Mouse (Mus musculus): ENCODE measurements around the gene B3galnt2.
"Not testable (repeated sequence)": the region's sequence is repeated elsewhere in the genome, so short reads cannot be mapped to it uniquely, and the experiment has no call there.

Gene B3galnt2

DNA sequence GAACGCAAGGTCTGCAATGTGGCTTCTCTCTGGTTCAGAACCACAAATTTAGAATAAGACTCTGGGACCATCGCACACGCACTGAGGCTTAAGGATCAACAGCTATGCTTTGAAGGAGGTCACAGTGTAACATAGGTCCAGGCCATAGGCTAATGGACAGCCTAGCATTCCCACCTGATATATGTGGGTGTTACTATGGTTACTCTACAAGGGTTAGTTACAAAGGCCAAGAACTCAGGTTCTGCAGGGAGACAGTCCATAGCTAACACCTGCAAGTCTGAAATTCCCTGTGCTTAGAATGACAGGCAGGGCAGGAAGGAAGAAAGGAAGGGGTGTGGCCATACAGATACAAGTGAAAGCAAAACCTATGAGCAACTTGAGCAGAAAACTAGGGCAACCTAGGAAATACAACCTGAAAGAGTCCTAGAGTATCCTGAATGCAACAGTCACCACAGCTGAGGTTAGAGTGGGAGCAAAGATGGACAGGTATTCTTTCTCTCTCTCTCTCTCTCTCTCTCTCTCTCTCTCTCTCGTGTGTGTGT lies 57.3 kb downstream of the B3galnt2 start:
- DNase-seq: no peak

DNA sequence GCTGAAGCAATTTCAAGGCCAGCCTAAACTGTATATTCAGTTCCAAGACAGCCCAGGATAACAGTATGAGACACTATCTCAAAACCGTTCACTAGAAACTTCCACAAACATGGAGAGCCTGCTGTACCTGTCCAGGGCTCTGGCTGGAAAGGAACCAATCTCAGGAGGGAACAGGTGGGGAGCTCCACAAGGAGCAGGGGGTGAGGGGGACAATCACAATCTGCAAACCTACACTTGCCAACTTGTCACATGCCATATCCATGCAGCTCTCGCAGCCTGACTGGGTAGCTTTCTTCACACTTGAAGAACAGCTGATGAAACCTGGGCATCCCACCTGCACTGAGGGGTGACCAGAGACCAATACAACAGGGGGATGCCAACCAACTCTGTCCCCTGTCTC lies 59.7 kb downstream of the B3galnt2 start:
- no peak for DNase-seq

DNA sequence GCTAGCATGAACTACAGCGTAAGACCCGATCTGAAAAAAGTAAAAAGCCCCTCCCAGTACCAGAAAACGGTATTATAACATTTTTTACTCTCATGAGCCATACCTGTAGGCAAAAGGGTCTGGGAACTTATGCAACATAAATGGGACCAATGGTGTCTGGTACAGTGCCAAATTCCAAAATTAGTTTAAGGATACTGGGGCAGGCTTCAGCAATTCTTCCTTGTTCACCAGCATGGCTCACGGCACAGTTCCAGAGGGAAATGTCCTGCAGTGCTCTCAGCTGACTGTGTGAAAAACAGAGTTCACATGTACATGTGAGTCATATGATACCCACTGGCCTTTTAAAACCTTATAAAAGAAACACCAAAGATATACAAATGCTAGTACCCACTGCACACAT lies 60.3 kb downstream of the B3galnt2 start:
- no peak for DNase-seq

DNA sequence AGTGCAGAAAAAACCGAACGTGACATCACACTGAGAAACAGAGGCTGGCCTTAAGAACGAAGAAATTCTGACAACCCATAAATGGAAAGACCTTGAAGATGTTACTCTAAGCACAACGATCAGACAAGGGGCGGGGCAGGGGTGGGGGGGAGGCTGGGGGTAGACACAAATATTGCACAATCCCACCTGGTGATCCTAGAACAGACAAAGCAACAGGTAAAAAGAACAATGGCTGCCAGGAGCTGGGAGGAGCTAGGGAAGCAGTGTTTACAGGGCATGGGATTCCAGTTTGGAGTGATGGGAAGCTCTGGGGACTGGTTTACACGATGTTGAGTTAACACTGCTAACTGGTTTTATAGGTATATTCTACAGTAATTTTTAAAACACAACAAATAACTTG lies 61.3 kb downstream of the B3galnt2 start:
- DNase-seq: no peak

DNA sequence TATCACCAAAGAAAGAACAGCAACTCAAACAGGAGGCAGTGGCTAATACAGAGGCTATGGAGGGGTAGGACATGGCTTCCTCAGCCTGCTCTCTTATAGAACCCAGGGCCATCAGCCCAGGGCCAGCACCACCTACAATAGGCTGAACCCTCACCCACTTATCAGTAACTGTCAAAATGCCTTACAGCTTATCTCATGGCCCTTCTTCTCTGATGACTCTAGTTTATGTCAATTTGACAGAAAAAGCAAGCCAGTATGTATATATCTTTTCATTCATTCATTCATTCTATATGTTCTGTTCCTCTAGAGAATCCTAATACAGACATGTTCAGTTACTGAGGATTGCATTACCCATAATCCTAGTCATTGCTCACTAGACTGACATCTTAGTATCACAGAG lies 64.0 kb downstream of the B3galnt2 start:
- DNase-seq: no peak

DNA sequence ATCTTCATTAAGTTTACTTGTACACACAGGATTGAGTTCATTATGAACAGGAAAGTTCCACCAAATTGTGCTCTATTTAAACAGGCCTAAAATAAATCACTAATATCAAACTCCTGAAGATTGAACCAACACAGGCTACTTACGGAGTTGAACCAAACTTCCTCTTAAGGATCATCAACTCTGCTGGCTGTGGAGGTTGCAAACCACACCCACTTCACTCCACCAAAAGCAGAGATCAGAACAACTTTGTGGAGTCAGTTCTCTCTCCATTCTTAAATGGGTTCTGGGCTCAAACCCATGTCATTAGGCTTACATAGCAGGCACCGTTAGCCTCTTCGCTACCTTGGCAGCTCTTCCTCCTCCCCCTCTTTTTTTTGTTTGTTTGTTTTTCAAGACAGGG lies 64.6 kb downstream of the B3galnt2 start:
- no peak for DNase-seq

DNA sequence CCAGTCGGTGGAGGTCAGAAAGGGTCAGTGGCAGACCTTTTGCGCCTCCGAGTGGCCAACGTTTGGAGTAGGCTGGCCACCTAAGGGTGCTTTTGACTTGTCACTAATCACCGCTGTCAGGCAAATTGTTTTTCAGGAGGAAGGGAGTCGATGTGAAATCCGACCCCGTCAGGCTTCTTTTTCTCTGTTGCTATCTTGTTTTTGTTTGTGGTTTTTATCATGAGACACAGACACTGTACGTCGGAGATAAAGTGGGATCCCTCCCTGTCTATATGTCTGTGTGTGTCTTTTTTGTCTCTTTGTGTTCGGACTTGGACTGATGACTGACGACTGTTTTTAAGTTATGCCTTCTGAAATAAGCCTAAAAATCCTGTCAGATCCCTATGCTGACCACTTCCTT lies 67.1 kb downstream of the B3galnt2 start:
- DNase-seq: not testable (repeated sequence)

DNA sequence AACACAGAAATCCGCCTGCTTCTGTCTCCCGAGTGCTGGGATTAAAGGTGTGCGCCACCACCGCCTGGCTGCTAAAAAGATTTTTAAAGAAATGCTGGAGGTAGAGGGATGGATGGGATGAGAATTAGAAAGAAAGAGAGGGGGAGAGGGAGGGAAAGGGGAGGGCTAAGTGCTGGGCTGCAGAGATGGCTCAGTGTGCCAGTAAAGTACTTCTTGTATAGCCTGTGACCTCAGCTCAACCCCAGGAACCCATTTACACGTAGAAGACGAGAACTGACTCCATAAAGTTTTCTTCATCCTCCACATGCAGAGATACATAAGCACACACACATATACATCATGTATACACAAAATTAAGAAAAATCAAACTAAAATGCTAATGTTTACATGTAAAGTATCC lies 71.3 kb downstream of the B3galnt2 start:
- DNase-seq: no peak

DNA sequence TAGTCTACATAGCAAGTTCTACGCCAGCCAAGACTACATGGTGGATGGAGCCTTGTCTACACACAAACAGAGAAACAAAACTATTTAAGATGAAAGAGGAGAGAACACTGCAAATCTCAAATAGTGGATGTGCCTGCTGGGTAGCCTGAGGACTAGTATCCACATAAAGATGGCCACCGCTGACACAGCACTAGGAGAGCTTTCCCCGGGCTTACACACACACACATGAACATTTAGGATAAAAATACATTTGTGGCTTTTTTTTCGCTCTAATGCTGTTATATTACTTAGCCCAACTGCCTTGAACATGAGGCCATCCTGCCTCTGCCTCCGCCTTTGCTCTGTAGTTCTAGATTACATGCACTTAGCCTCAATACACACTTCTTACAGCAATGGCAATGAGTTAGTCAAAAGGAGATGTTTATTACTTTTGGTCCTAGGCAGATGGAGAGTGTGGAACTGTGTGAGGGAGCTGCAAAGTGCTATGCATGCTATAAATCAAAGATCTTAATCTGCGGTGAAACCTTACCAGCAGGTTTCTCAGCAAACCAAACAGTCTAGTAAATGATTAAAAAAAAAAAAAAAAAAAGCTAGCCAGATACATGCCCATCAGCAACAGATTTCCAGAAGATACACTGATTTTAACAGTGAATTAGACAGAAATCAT lies 72.0 kb downstream of the B3galnt2 start:
- DNase-seq: no peak

DNA sequence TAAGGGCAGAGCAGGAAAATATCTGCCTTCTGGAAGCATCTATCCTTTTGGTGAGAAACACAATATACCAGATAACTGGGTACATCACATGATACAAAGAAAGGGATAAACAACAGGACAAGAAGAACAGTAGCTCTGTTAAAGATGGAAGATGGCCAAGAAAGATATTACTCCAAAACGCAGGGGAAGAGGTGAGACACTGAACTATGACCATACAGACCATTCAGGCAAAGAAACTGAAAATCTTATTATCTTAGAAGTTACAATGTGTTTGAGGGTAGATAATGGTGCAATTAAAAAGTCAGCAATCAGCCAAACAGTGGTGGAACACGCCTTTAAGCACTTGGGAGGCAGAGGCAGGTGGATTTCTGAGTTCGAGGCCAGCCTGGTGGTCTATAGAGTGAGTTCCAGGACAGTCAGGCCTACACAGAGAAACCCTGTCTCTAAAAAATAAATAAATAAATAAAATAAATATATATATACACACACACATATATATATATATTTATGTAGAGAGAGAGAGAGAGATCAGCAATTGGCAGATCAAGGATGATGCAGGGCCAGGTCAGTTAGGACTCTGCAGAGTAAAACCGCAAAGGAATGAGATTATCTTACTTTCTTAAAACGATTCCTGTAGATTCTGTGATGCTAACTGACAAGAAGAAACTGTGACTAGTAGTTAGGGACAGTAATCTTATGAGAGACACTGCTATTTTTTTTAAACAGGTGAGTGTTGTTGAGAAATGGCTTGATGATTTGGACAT lies 79.2 kb downstream of the B3galnt2 start:
- no peak for DNase-seq

DNA sequence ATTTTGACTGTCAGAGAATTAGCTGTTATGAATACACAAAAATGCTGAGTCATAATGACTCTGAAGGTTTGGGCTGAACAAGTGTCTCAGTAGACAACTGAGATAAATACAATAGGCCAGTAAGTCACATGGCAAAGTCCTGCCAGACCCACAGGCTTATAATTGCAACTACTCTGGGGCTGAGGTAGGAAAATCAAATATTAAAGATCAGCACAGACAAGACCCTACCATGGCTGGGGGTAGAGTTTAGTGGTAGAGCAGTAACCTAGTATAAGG lies 79.7 kb downstream of the B3galnt2 start:
- DNase-seq: no peak

DNA sequence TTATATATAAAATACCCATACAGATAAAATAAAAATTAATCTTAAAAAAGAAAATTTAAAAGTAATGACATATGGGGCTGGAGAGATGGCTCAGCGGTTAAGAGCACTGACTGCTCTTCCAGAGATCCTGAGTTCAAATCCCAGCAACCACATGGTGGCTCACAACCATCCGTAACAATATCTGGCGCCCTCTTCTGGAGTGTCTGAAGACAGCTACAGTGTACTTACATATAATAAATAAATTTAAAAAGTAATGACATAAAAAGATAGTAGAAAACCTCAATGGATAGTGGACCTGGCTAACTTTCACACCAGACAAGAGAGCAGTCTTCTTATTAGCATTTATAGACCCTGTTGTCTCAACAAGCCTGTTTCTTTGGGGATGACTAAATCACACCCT lies 81.1 kb downstream of the B3galnt2 start:
- not testable (repeated sequence) for DNase-seq

DNA sequence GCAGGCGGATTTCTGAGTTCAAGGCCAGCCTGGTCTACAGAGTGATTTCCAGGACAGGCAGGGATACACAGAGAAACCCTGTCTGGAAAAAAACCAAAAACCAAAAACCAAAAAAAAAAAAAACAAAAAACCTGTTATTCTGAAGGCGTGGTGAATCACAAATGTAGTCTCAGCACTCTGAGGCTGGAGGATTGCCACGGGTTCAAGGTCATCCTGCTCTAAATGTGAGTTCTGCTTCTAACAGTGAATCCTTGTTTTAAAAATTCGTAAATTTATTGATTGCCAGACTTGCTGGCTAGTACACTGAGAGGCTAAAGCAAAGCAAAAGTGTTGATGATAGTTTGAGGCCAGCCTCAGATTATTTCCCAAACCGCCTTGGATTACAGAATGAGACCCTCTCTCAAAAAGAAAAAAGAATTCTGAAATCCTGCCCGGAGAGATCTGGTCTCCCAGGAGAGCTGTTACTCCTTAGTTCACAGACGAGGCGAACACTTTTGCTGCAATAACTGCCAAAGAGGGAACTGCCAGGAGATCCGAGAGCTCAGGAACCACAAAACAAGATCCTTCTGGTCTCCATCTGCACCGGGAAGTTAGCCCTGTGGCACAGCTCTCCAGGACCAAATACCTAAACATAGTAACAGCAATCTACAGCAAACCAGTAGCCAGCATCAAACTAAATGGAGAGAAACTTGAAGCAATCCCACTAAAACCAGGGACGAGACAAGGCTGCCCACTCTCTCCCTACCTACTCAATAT lies 81.8 kb downstream of the B3galnt2 start:
- DNase-seq: no peak

DNA sequence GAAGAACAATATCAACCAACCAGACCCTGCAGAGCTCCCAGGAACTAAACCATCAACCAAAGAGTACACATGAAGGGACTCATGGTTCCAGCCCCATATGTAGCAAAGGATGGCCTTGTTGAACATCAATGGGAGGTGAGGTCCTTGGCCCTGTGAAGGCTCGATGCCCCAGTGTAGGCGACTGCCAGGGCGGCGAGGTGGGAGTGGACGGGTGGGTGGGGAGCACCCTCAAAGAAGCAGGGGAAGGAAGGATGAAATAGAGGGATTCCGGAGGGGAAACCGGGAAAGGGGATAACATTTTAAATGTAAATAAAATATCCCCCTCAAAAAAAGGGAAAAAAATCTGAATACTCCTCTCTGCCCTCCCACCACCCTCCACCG lies 84.6 kb downstream of the B3galnt2 start:
- DNase-seq: no peak

DNA sequence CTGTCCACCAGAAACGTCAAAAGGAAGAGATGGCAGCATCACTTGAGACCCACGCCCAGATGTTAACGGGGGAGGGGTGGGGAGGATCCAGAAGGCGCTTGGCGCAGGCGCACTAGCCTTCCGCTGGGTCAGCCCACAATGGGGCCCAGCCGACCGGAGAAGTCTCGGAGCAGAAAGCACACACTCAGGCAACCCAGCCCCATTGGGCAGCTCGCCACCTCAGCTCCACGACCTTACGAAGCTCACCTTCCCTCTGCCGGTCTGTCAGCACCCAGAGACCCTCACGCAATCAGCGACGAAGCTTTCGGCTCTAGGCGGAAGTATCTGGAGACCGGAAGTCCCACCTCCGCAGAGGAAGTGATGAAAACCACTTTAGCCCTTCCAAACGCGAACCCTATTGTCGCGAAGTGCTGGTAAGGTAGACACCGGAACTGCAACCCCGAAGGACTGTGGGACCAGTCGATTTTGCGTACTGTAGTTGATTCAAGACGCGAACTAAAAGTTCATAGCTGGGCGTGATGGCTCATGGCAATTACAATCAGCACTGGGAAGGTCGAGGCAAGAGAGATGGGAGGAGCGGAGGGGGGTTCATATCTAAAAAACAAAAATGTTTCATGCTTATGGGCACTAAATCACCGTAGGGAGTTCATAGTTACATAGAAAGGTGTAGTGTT lies 85.2 kb downstream of the B3galnt2 start, which contains the start of gene Tbce:
Tbce (minus strand) TSS at position 347 of the 674 bp plus-strand sequence.
- peak; percentile 95 for DNase-seq

DNA sequence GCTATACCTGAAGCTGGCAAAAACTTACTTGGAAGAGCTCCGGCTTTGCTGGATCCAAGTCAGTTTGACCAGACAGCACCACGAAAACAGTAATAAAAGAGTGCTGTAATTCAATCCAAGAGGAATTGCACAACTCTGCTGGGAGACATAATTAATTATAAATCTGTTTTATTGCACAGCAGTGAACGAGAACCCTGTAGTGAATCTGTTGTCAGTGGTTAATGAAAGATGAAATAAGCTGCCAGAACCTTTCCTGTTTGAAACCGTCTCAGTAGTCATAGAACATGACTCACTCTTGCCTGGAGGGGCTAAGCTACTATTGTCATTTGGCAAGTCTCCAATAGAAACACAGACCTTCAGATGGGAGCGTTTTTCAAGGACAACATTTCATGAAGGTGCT lies 85.9 kb downstream of the B3galnt2 start:
- DNase-seq: peak; percentile 14

DNA sequence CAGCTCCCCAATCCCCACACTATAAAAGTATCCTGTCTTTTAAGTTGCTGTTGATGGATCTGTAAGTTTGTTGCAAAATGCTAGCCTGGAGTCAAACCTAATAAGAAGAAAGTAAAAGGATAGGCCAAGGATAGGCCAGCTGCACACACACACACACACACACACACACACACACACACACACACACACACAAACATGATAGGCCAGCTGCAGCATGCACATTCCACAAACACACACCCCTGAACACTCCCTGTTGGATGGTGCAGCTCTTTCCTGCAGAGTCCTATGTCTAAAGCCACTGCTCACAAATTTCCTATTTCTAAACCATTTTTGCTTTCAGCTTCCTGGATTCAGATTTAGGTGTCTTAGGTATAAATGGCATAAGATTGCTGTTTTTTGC lies 89.6 kb downstream of the B3galnt2 start:
- no peak for DNase-seq

DNA sequence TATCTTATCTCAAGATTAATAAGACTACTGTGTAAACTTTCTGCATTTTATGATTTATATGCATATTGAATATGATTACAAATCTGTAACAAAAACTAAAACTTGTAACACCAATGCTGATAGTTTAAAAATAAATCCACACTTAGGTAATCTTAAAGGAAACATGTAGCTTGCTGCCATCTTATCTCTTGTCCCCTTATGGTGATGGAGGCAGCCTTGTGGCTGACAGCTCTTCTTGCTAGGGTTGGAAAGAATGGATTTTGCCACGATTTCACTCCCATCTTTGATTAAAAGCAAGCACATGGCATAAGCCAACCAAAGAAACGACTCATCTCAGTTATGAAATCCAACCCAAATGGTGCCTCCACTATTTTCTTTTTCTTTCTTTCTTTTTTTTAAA lies 90.3 kb downstream of the B3galnt2 start:
- DNase-seq: no peak
